Mouse (Mus musculus): ENCODE measurements at regions not wholly inside any gene's neighbourhood (a gene's known extent, or its start where the extent isn't known, plus 50 kb on each side); places are given as distances from the start of the nearest gene placed in this dataset.

GRCm38 (mm10) chr8:8919582-8920503 lies 229.5 kb upstream of the Arglu1 start:
- TF ChIP-seq POLR2A (IDR thresholded peaks at IDR 0.05; ENCODE audit: low read depth, low read length) (no peak), CTCF (conservative IDR thresholded peaks at IDR 0.05; ENCODE audit: insufficient read depth, insufficient read length, low read depth, low read length) (no peak)

Measured in kidney, adult 2 months (tissue).